Mouse (Mus musculus) hindbrain, embryonic 16.5 days (tissue): ENCODE measurements around the gene Parp14. TPM values are rescaled to one million over a fixed set of nuclear protein-coding genes. Genes with fewer than 3 reads are reported as not detected.

Experiments used
- ATAC-seq: fragments of 200-750 bp; cut with Nextera tagmentation; 2 replicates; pipeline ENCODE4 v1.8.0; 2017; ENCODE audit warnings: moderate TSS enrichment, moderate library complexity
- H3K27ac ChIP-seq: fragments of 300-500 bp; sonication (generic); 2 replicates; pipeline ENCODE4 v1.5.1; 2014; ENCODE audit warnings: low read depth, mild to moderate bottlenecking, control low read depth, low read length, moderate library complexity
- H3K27me3 ChIP-seq: fragments of 300-500 bp; sonication (generic); replicated peaks from 2 replicates; pipeline ENCODE4 v1.6.1; 2014; ENCODE audit warnings: low read length; ENCODE audit not compliant: control insufficient read depth, insufficient read depth
- H3K36me3 ChIP-seq: fragments of 300-500 bp; sonication (generic); 2 replicates; pipeline ENCODE4 v1.6.1; 2014; ENCODE audit warnings: mild to moderate bottlenecking, low read length, moderate library complexity, mixed read lengths; ENCODE audit not compliant: control insufficient read depth, insufficient read depth
- H3K4me1 ChIP-seq: fragments of 300-500 bp; sonication (generic); 2 replicates; pipeline ENCODE4 v1.6.1; 2014; ENCODE audit warnings: low read depth, low read length; ENCODE audit not compliant: control insufficient read depth, insufficient read depth
- H3K4me2 ChIP-seq: fragments of 300-500 bp; sonication (generic); 2 replicates; pipeline ENCODE4 v1.6.1; 2014; ENCODE audit warnings: mild to moderate bottlenecking, low read length, control low read depth, moderate library complexity
- H3K4me3 ChIP-seq: fragments of 300-500 bp; sonication (generic); 2 replicates; pipeline ENCODE4 v1.5.1; 2014; ENCODE audit warnings: mild to moderate bottlenecking, low read length, control low read depth, moderate library complexity
- H3K9ac ChIP-seq: fragments of 300-500 bp; sonication (generic); 2 replicates; pipeline ENCODE4 v1.6.1; 2014; ENCODE audit warnings: low read depth, mild to moderate bottlenecking, control low read depth, low read length, moderate library complexity
- H3K9me3 ChIP-seq: fragments of 300-500 bp; sonication (generic); 2 replicates; pipeline ENCODE4 v1.6.1; 2014; ENCODE audit warnings: mild to moderate bottlenecking, low read length, moderate library complexity; ENCODE audit not compliant: control insufficient read depth
- WGBS: fragments of 180-500 bp; shearing (Covaris S2); extraction: QIAGEN DNeasy Blood & Tissue Kit; methylation state at CpG from one replicate; pipeline ENCODE4 v1.1.7; 2014; 5-methylcytosine and 5-hydroxymethylcytosine counted together
- polyA plus RNA-seq: library from polyadenylated mRNA; unstranded; fragments of >200 nt; fragmentation: Nextera tagmentation; extraction: Ambion mirVana; gene quantifications from 2 replicates; pipeline ENCODE4 v1.2.1, GENCODE M21; 2015

Parp14 gene
- polyA plus RNA-seq, 1 experiment from 2014 or later: 0.53 TPM

- Histone ChIP-seq H3K27me3 (no peaks in the 10 kb centered on the region), H3K36me3 (no peaks in the 10 kb centered on the region), H3K27ac (no peak overlapping the region), H3K4me2 (no peak overlapping the region), H3K9ac (no peak overlapping the region), H3K4me3 (no peak overlapping the region), H3K4me1 (no peaks in the 10 kb centered on the region), H3K9me3 (no peaks in the 10 kb centered on the region)
- WGBS: 93% methylated on average over 18 of the region's 18 CpGs
- no peak for ATAC-seq
These were observed 14.6 kb downstream of the Parp14 start for GRCm38 (mm10) chr16:35856766-35857165.

GRCm38 (mm10) chr16:35855846-35856245 is 15.5 kb downstream of the Parp14 start:
- H3K4me3 ChIP-seq: no peak overlapping the region
- H3K27me3 ChIP-seq: no peaks in the 10 kb centered on the region
- ATAC-seq: no peak
- no peaks in the 10 kb centered on the region for H3K9me3 ChIP-seq
- no peaks in the 10 kb centered on the region for H3K4me1 ChIP-seq
- no peaks in the 10 kb centered on the region for H3K36me3 ChIP-seq
- 88% methylated on average over 4 of the region's 4 CpGs for WGBS
- H3K4me2 ChIP-seq: no peak overlapping the region
- no peak overlapping the region for H3K27ac ChIP-seq
- H3K9ac ChIP-seq: no peak overlapping the region

GRCm38 (mm10) chr16:35847138-35847537 is 24.2 kb downstream of the Parp14 start:
- Histone ChIP-seq H3K9me3 (no peaks in the 10 kb centered on the region), H3K4me1 (no peaks in the 10 kb centered on the region), H3K36me3 (no peaks in the 10 kb centered on the region), H3K4me2 (no peak overlapping the region), H3K27ac (no peak overlapping the region), H3K27me3 (no peaks in the 10 kb centered on the region), H3K9ac (no peak overlapping the region), H3K4me3 (no peak overlapping the region)
- ATAC-seq: no peak

GRCm38 (mm10) chr16:35839680-35840079 is 31.7 kb downstream of the Parp14 start:
- Histone ChIP-seq H3K4me3 (no peak overlapping the region), H3K9ac (no peak overlapping the region), H3K36me3 (no peaks in the 10 kb centered on the region), H3K4me2 (no peak overlapping the region), H3K27me3 (no peaks in the 10 kb centered on the region), H3K27ac (no peak overlapping the region), H3K4me1 (no peaks in the 10 kb centered on the region), H3K9me3 (no peaks in the 10 kb centered on the region)
- 21% methylated on average over 1 of the region's 1 CpGs for WGBS
- ATAC-seq: no peak

- 87% methylated on average over 8 of the region's 8 CpGs for WGBS
These were observed 36.7 kb downstream of the Parp14 start for GRCm38 (mm10) chr16:35834653-35835052.

GRCm38 (mm10) chr16:35832926-35833325 is 38.4 kb downstream of the Parp14 start:
- no peak overlapping the region for H3K27ac ChIP-seq
- no peak overlapping the region for H3K4me2 ChIP-seq
- H3K9ac ChIP-seq: no peak overlapping the region
- no peaks in the 10 kb centered on the region for H3K4me1 ChIP-seq
- ATAC-seq: no peak
- H3K36me3 ChIP-seq: no peaks in the 10 kb centered on the region
- no peaks in the 10 kb centered on the region for H3K27me3 ChIP-seq
- H3K9me3 ChIP-seq: no peaks in the 10 kb centered on the region
- 82% methylated on average over 3 of the region's 3 CpGs for WGBS
- H3K4me3 ChIP-seq: no peak overlapping the region

More at GRCm38 (mm10) chr16:35834653-35835052, 36.7 kb downstream of the Parp14 start:
- Histone ChIP-seq H3K27ac (no peak overlapping the region), H3K9me3 (no peaks in the 10 kb centered on the region), H3K36me3 (no peaks in the 10 kb centered on the region), H3K27me3 (no peaks in the 10 kb centered on the region), H3K9ac (no peak overlapping the region), H3K4me2 (no peak overlapping the region), H3K4me1 (no peaks in the 10 kb centered on the region), H3K4me3 (no peak overlapping the region)
- ATAC-seq: no peak

GRCm38 (mm10) chr16:35829999-35830398 is 41.3 kb downstream of the Parp14 start:
- H3K36me3 ChIP-seq: peaks cover 12% of the 10 kb centered on the region; the same call in 1 of the 2 replicates
- no peaks in the 10 kb centered on the region for H3K9me3 ChIP-seq
- H3K27ac ChIP-seq: no peak overlapping the region
- H3K4me3 ChIP-seq: no peak overlapping the region
- H3K27me3 ChIP-seq: no peaks in the 10 kb centered on the region
- no peaks in the 10 kb centered on the region for H3K4me1 ChIP-seq
- H3K9ac ChIP-seq: no peak overlapping the region
- 29% methylated on average over 7 of the region's 7 CpGs for WGBS
- no peak for ATAC-seq
- no peak overlapping the region for H3K4me2 ChIP-seq

GRCm38 (mm10) chr16:35817255-35818089 is 53.9 kb downstream of the Parp14 start:
- Histone ChIP-seq H3K36me3 (no peaks in the 10 kb centered on the region), H3K4me2 (no peak overlapping the region), H3K4me3 (no peak overlapping the region), H3K9ac (no peak overlapping the region), H3K9me3 (no peaks in the 10 kb centered on the region), H3K27me3 (no peaks in the 10 kb centered on the region), H3K4me1 (no peaks in the 10 kb centered on the region), H3K27ac (no peak overlapping the region)
- peak; percentile 90 for ATAC-seq
- WGBS: 35% methylated on average over 13 of the region's 13 CpGs

GRCm38 (mm10) chr16:35813119-35813518 is 58.2 kb downstream of the Parp14 start:
- Histone ChIP-seq H3K9me3 (no peaks in the 10 kb centered on the region), H3K4me2 (no peak overlapping the region), H3K27ac (no peak overlapping the region), H3K36me3 (no peaks in the 10 kb centered on the region), H3K4me3 (no peak overlapping the region), H3K9ac (no peak overlapping the region), H3K27me3 (no peaks in the 10 kb centered on the region), H3K4me1 (no peaks in the 10 kb centered on the region)
- WGBS: 83% methylated on average over 3 of the region's 3 CpGs
- no peak for ATAC-seq
